Mouse (Mus musculus) kidney, adult 2 months (tissue): ENCODE results near the gene Kri1.

Experiments used
- CTCF ChIP-seq: fragments of 200-500 bp; conservative IDR thresholded peaks from 2 replicates; pipeline ENCODE4 v1.5.1; 2011; ENCODE audit warnings: low read depth, mild to moderate bottlenecking, control low read depth, low read length, moderate library complexity, mixed read lengths; ENCODE audit not compliant: insufficient read depth, insufficient read length
- POLR2A ChIP-seq: fragments of 200-500 bp; IDR thresholded peaks from one replicate; pipeline ENCODE4 v1.6.1; 2011; ENCODE audit warnings: low read depth, low read length, control low read depth

- TF ChIP-seq POLR2A, result no peak
- no peak for TF ChIP-seq CTCF
Measured at GRCm38 (mm10) chr9:21286753-21287152, 1.0 kb downstream of the Kri1 start.
